Mouse (Mus musculus): Measurements from ENCODE around the gene Arhgef7. TPM values are rescaled to one million over a fixed set of nuclear protein-coding genes. Genes with fewer than 3 reads are reported as not detected.

Gene Arhgef7
- polyA plus RNA-seq, 1 experiment from 2014 or later = 27.7 TPM

Other genes starting within 250 kb of the Arhgef7 start
- 14.8 and 16.5 TPM in 2 replicates for gene Rab20, start 249.0 kb upstream of the Arhgef7 start, polyA plus RNA-seq (2015; fragmentation: Nextera tagmentation; extraction: Ambion mirVana)
- gene Naxd, start 230.2 kb upstream of the Arhgef7 start, polyA plus RNA-seq (2015; fragmentation: Nextera tagmentation; extraction: Ambion mirVana) = 94.4 and 101 TPM in 2 replicates
- 26.2 and 33.1 TPM in 2 replicates for gene Cars2, start 176.9 kb upstream of the Arhgef7 start, polyA plus RNA-seq (2015; fragmentation: Nextera tagmentation; extraction: Ambion mirVana)
- gene Ing1, start 172.2 kb upstream of the Arhgef7 start, polyA plus RNA-seq (2015; fragmentation: Nextera tagmentation; extraction: Ambion mirVana) = 34.2 and 35.0 TPM in 2 replicates
- gene Ankrd10, start 92.0 kb upstream of the Arhgef7 start, polyA plus RNA-seq (2015; fragmentation: Nextera tagmentation; extraction: Ambion mirVana) = 79.1 and 79.9 TPM in 2 replicates
- not detected in 2 replicates for gene 1700016D06Rik, start 26.7 kb upstream of the Arhgef7 start, polyA plus RNA-seq (2015; fragmentation: Nextera tagmentation; extraction: Ambion mirVana)
- not detected in 2 replicates for gene Tex29, start 112.8 kb downstream of the Arhgef7 start, polyA plus RNA-seq (2015; fragmentation: Nextera tagmentation; extraction: Ambion mirVana)